Mouse (Mus musculus): ENCODE measurements around the gene Cadps. TPM values are rescaled to one million over a fixed set of nuclear protein-coding genes. Genes with fewer than 3 reads are reported as not detected.

The Cadps gene
- total and polyA plus RNA-seq, 3 experiments = 0.09 to 0.16 TPM; not detected in 1

DNA sequence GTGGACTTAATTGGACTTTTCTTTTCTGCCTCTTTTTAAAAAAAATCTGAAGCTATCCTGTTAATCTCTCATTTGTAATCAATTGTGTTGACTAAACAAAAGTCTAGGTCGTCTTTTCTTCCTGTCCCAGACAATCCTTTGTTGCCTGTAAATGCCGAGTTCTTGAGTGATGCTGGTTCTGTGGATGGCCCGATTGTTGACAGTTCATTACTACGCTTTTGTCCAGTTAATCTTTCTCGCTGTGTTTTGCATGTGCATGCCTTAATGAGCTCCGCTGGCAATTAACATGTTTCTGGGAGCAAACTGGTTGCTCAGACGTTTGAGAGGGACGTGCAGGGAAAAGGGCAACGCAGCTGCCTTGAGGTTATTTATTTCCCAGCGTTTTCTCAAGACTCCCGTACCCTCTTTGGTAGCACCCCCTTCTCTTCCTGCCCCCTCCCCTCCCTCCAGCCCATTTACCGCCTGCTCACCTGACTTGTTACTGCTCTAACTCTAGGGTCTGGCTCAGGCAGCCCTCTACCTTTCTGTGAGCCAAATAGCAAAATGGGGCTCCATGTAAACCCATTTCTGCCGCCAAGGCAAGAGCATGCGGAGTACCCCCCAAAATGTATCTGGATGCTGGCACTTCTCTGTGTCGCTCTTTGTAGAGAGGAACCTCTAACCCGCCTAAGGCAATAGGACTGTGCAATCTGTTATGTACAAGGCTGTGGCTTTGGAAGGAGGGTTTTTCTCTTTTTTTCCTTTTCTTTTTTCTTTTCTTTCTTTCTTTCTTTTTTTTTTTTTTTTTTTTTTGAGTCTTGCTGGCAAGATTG, 484.7 kb downstream of the Cadps start:
- no peaks in the 10 kb centered on the region for H3K36me3 ChIP-seq (ENCODE audit: control insufficient read depth, insufficient read depth, low read length)
- no peak for DNase-seq
- TF ChIP-seq POLR2A (IDR thresholded peaks at IDR 0.05; ENCODE audit: insufficient read depth, low read depth, low read length) = no peak
- no peak for TF ChIP-seq CTCF (IDR thresholded peaks at IDR 0.05)
- TF ChIP-seq EP300 (IDR thresholded peaks at IDR 0.05; ENCODE audit: insufficient read depth, low read depth, low read length) = no peak
- H3K4me1 ChIP-seq (ENCODE audit: control insufficient read depth, insufficient read depth, low read length) = no peaks in the 10 kb centered on the region
- 8% methylated on average over 16 of the region's 16 CpGs for WGBS
- H3K27me3 ChIP-seq (ENCODE audit: control insufficient read depth, insufficient read depth, low read length) = peaks cover 29% of the 10 kb centered on the region
- H3K27ac ChIP-seq = no peak overlapping the region
- H3K79me2 ChIP-seq (replicated peaks; ENCODE audit: control insufficient read depth, insufficient read depth, low read length) = no peaks in the 10 kb centered on the region
- no peak overlapping the region for H3K9ac ChIP-seq (ENCODE audit: low read depth, low read length)
- intact Hi-C loops (cut with DNase I) = no loop called here
- H3K4me3 ChIP-seq = no peak overlapping the region

DNA sequence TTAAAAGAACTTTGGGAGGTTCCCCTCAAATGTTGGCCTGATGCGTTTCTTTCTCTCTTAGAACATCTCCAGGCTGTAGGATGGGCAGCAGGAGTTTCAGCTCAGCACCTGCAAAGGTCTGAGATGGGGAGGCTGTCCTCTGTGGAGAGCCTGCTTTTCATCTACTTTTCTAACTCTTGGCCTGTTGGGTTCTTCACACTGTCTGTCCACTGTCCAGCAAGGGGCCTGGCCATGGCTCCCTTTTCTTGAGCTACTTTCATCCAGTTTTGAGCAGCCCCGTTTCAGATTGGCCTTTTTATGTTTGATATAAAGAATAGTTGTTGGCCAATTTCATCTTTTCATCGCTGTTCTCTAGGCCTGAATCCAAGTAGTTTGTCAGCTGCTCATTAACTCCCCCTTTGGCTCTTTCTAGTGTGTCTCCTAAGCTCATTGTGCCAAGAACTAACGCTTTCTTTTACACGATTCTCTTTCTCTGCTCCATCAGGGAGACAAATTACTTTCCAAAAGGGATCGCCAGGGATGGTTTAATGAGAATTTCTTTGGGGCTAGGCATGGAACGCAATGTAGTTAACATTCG, 485.4 kb downstream of the Cadps start:
- no peaks in the 10 kb centered on the region for H3K79me2 ChIP-seq (replicated peaks; ENCODE audit: control insufficient read depth, insufficient read depth, low read length)
- intact Hi-C loops (cut with DNase I) = no loop called here
- no peak overlapping the region for H3K27ac ChIP-seq
- peaks cover 25% of the 10 kb centered on the region for H3K27me3 ChIP-seq (ENCODE audit: control insufficient read depth, insufficient read depth, low read length)
- H3K36me3 ChIP-seq (ENCODE audit: control insufficient read depth, insufficient read depth, low read length) = no peaks in the 10 kb centered on the region
- WGBS = 16% methylated on average over 8 of the region's 8 CpGs
- H3K4me3 ChIP-seq = no peak overlapping the region
- no peak overlapping the region for H3K9ac ChIP-seq (ENCODE audit: low read depth, low read length)
- DNase-seq = no peak
- H3K4me1 ChIP-seq (ENCODE audit: control insufficient read depth, insufficient read depth, low read length) = no peaks in the 10 kb centered on the region
- TF ChIP-seq EP300 (IDR thresholded peaks at IDR 0.05; ENCODE audit: insufficient read depth, low read depth, low read length) (no peak), POLR2A (IDR thresholded peaks at IDR 0.05; ENCODE audit: insufficient read depth, low read depth, low read length) (no peak), CTCF (IDR thresholded peaks at IDR 0.05) (no peak)

GRCm38 (mm10) chr14:12334925-12335324, 488.0 kb downstream of the Cadps start:
- Histone ChIP-seq H3K27me3 (ENCODE audit: control insufficient read depth, insufficient read depth, low read length) (peaks cover 12% of the 10 kb centered on the region), H3K9ac (ENCODE audit: low read depth, low read length) (no peak overlapping the region), H3K4me3 (no peak overlapping the region), H3K36me3 (ENCODE audit: control insufficient read depth, insufficient read depth, low read length) (no peaks in the 10 kb centered on the region), H3K4me1 (ENCODE audit: control insufficient read depth, insufficient read depth, low read length) (no peaks in the 10 kb centered on the region), H3K27ac (no peak overlapping the region), H3K79me2 (replicated peaks; ENCODE audit: control insufficient read depth, insufficient read depth, low read length) (no peaks in the 10 kb centered on the region)
- no peak for TF ChIP-seq EP300 (IDR thresholded peaks at IDR 0.05; ENCODE audit: insufficient read depth, low read depth, low read length)
- no peak for TF ChIP-seq POLR2A (IDR thresholded peaks at IDR 0.05; ENCODE audit: insufficient read depth, low read depth, low read length)
- no peak for TF ChIP-seq CTCF (IDR thresholded peaks at IDR 0.05)
- 43% methylated on average over 7 of the region's 7 CpGs for WGBS
- intact Hi-C loops (cut with DNase I) = no loop called here
- DNase-seq = no peak

- Histone ChIP-seq H3K4me3 (no peak overlapping the region), H3K36me3 (ENCODE audit: control insufficient read depth, insufficient read depth, low read length) (no peaks in the 10 kb centered on the region), H3K27me3 (ENCODE audit: control insufficient read depth, insufficient read depth, low read length) (peaks cover 7% of the 10 kb centered on the region), H3K27ac (no peak overlapping the region), H3K79me2 (replicated peaks; ENCODE audit: control insufficient read depth, insufficient read depth, low read length) (no peaks in the 10 kb centered on the region), H3K9ac (ENCODE audit: low read depth, low read length) (no peak overlapping the region), H3K4me1 (ENCODE audit: control insufficient read depth, insufficient read depth, low read length) (no peaks in the 10 kb centered on the region)
- 69% methylated on average over 7 of the region's 7 CpGs for WGBS
- intact Hi-C loops (cut with DNase I) = no loop called here
- no peak for DNase-seq
- TF ChIP-seq EP300 (IDR thresholded peaks at IDR 0.05; ENCODE audit: insufficient read depth, low read depth, low read length) (no peak), CTCF (IDR thresholded peaks at IDR 0.05) (peak; percentile 14), POLR2A (IDR thresholded peaks at IDR 0.05; ENCODE audit: insufficient read depth, low read depth, low read length) (no peak)
Measured at GRCm38 (mm10) chr14:12333622-12334021, 489.3 kb downstream of the Cadps start.

All from heart, adult 2 months (tissue).